Mouse (Mus musculus): ENCODE measurements around the gene Zbtb4. TPM values are rescaled to one million over a fixed set of nuclear protein-coding genes. Genes with fewer than 3 reads are reported as not detected.
A peak's percentile ranks its signal among the peaks of the same experiment; 100 is the strongest.

The Zbtb4 gene
- polyA plus RNA-seq, 1 experiment from 2014 or later, result 2.1 TPM

DNA sequence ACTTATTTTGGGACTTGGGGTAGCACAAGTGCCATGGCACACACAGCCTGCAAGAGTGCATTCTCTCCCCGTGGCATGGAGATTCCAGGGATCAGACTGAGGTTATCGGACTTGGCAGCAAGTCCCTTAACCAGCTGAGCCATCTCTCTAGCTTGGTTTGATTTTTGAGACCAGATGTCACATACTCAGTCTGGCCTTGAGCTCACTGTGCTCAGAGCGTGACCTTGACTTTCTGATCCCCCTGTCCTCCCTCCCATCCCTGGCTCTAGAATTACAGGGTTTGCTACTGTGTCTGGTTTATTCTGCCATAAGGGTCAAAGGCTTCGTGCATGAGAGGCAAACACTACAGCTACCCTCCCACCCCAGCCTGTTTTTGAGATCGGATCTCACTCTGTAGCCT is 23.7 kb downstream of the Zbtb4 start:
- Histone ChIP-seq H3K9ac (no peak overlapping the region), H3K36me3 (no peaks in the 10 kb centered on the region), H3K9me3 (no peaks in the 10 kb centered on the region), H3K4me3 (no peak overlapping the region), H3K27ac (no peak overlapping the region), H3K4me2 (replicated peaks) (no peak overlapping the region), H3K27me3 (peaks cover 8% of the 10 kb centered on the region), H3K4me1 (no peaks in the 10 kb centered on the region)
- WGBS, result 47% methylated on average over 5 of the region's 5 CpGs
- no peak for ATAC-seq (ENCODE audit: insufficient number of reproducible peaks, insufficient read depth, low FRiP score, low TSS enrichment)

DNA sequence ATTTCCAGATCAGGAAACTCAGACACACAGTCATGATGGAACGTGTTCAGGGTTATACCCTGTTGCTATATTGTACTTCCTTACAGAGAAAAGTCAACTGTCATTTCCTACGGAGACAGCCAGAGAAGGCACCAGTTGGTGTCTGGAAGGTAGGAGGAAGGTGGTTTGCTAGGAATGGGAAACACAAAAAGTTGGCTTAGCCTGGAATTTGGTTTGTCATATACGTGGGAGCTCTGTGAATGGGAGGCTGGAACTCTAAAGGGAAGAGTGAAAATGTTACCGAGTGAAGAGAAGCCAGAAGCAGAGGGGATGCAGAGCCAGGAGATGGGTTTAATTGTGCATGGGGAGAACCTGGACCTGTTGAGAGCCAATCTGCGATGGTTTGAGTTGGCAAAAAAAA is 25.7 kb downstream of the Zbtb4 start:
- no peak for ATAC-seq (ENCODE audit: insufficient number of reproducible peaks, insufficient read depth, low FRiP score, low TSS enrichment)
- WGBS, result 72% methylated on average over 5 of the region's 5 CpGs

DNA sequence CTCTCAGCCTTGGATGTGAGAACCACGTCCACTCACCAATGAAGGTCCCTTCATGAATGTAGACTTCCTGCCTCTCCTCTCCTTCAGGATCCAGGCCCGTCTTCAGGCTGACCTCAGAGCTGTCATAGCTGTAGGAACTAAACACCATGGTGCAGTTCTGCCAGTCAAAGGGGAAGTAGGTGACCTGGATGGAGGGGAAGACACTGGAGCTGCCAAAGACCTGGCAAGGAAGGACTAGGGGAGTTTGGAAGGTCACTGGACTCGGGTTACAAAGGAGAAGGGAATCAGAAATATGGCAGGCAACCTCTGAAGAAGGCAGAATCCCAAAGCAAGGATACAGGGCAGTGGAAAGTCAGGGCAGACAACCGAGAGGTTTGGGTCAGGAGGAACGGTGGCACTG is 27.7 kb downstream of the Zbtb4 start:
- no peak overlapping the region for H3K4me3 ChIP-seq
- H3K9me3 ChIP-seq, result no peaks in the 10 kb centered on the region
- 0 out of 2 replicates have a peak, but pooled peaks cover 5% of the 10 kb centered on the region for H3K4me1 ChIP-seq
- no peak overlapping the region for H3K27ac ChIP-seq
- H3K9ac ChIP-seq, result no peak overlapping the region
- H3K36me3 ChIP-seq, result no peaks in the 10 kb centered on the region
- no peak overlapping the region for H3K4me2 ChIP-seq (replicated peaks)
- peaks cover 36% of the 10 kb centered on the region for H3K27me3 ChIP-seq
- WGBS, result 57% methylated on average over 5 of the region's 5 CpGs
- no peak for ATAC-seq (ENCODE audit: insufficient number of reproducible peaks, insufficient read depth, low FRiP score, low TSS enrichment)

More for the DNA sequence above, 25.7 kb downstream of the Zbtb4 start:
- Histone ChIP-seq H3K4me2 (replicated peaks) (no peak overlapping the region), H3K4me3 (no peak overlapping the region), H3K36me3 (no peaks in the 10 kb centered on the region), H3K4me1 (0 out of 2 replicates have a peak, but pooled peaks cover 5% of the 10 kb centered on the region), H3K9me3 (no peaks in the 10 kb centered on the region), H3K27me3 (peaks cover 16% of the 10 kb centered on the region), H3K27ac (no peak overlapping the region), H3K9ac (no peak overlapping the region)

DNA sequence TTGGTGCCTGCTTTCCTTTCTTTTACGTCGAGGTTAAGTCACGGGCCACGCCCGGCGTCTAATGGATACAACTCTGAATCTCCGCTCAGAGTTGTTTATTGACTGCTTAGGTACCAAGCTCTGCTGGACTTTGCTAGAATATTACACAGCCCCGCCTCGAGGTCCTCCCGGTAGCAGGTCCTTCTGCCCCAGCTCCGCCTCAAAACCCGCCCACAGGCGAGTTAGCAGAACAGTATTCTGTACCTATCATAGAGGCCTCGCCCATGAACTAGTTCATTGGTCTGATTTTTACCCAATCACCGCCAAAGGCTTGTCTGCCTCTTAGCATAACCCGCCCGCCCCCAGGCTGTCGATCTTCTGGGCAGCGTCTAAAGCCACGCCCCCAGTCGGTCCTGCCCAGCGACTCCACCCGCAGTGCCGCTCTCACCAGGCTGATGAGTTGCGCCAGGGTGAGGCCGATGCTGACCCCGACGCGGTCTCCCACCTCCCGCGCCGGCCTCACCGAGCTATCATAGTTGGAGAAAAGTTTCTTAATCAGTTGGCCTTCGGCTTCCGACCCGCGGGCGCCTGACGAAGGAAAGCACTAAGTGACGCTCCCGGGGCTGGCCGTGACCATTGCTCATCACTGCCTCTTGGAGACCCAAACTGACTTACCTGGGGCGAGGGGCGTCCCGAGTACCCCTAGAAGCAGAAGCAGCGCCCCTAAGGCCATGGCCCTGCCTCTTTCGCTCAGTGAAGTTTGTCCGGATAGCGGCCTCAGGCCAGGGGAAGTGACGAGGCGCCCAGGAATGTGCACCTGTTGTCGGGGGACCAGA is 29.7 kb downstream of the Zbtb4 start, which contains the start of gene Chrnb1:
Gene Chrnb1, minus strand, starts transcription at position 776 of the 815 bp plus-strand sequence.
- Histone ChIP-seq H3K27ac (peak within 1 kb of the TSS; percentile 38; the same call in 1 of the 2 replicates), H3K36me3 (no peaks in the 10 kb centered on the region), H3K9ac (peak within 1 kb of the TSS; percentile 48), H3K27me3 (peaks cover 41% of the 10 kb centered on the region), H3K4me1 (peaks cover 16% of the 10 kb centered on the region), H3K9me3 (no peaks in the 10 kb centered on the region), H3K4me3 (peak within 1 kb of the TSS; percentile 43), H3K4me2 (replicated peaks) (peak within 1 kb of the TSS; percentile 87)
- 2% methylated on average over 52 of the region's 52 CpGs for WGBS
- peak; percentile 92 for ATAC-seq (ENCODE audit: insufficient number of reproducible peaks, insufficient read depth, low FRiP score, low TSS enrichment)

DNA sequence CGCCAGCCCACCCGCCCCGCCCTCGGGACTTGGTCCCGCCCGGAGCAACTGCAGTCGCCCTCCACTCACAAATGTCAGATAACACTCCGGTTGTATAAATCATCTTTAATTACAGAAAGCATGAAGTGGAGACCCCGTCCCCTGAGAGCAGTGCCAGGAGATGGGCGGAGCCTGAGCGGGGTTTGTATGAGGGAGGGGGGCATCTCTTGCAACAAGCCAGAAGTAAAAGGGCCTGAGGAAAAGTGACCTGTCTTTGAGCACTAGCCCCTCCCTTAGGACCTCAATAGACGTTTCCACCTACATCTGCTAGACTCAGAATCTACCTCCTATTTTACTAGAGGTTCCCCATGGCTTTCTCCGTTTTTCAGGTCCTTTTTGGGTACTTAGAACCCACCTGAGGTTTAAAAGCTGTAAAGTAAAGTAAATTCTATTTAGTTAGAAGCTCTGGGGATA is 30.3 kb downstream of the Zbtb4 start:
- 3% methylated on average over 13 of the region's 13 CpGs for WGBS
- Histone ChIP-seq H3K4me2 (replicated peaks) (peak overlapping the region; percentile 87), H3K27me3 (peaks cover 41% of the 10 kb centered on the region)

DNA sequence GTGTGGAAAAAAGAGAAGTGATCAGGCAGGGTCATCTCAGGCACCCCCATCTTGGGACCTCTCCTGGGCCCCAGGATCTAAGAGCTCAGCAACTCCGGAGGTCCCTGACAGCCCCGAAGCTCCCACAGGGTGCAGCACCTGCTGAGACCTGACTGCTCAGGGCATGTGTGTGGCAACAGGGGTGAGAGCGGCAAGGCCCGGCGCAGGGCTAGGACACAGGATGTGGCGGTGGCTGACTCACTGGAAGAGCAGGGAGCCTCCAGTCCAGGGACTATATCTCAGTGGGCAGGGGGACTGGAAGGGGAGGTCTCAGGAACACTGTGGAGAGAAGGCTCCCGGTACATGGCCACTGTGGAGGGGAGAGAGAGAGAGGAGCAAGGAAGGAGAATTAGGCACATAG is 32.2 kb downstream of the Zbtb4 start:
- Histone ChIP-seq H3K9ac (no peak overlapping the region), H3K27ac (no peak overlapping the region), H3K36me3 (no peaks in the 10 kb centered on the region), H3K4me3 (no peak overlapping the region), H3K27me3 (peaks cover 60% of the 10 kb centered on the region), H3K9me3 (no peaks in the 10 kb centered on the region), H3K4me2 (replicated peaks) (no peak overlapping the region), H3K4me1 (peaks cover 34% of the 10 kb centered on the region)
- ATAC-seq (ENCODE audit: insufficient number of reproducible peaks, insufficient read depth, low FRiP score, low TSS enrichment), result no peak
- WGBS, result 68% methylated on average over 7 of the region's 7 CpGs

More for the DNA sequence above, 30.3 kb downstream of the Zbtb4 start:
- Histone ChIP-seq H3K9me3 (no peaks in the 10 kb centered on the region), H3K4me1 (peaks cover 19% of the 10 kb centered on the region), H3K9ac (peak overlapping the region; percentile 48), H3K4me3 (peak overlapping the region; percentile 43), H3K36me3 (no peaks in the 10 kb centered on the region), H3K27ac (no peak overlapping the region)
- no peak for ATAC-seq (ENCODE audit: insufficient number of reproducible peaks, insufficient read depth, low FRiP score, low TSS enrichment)

DNA sequence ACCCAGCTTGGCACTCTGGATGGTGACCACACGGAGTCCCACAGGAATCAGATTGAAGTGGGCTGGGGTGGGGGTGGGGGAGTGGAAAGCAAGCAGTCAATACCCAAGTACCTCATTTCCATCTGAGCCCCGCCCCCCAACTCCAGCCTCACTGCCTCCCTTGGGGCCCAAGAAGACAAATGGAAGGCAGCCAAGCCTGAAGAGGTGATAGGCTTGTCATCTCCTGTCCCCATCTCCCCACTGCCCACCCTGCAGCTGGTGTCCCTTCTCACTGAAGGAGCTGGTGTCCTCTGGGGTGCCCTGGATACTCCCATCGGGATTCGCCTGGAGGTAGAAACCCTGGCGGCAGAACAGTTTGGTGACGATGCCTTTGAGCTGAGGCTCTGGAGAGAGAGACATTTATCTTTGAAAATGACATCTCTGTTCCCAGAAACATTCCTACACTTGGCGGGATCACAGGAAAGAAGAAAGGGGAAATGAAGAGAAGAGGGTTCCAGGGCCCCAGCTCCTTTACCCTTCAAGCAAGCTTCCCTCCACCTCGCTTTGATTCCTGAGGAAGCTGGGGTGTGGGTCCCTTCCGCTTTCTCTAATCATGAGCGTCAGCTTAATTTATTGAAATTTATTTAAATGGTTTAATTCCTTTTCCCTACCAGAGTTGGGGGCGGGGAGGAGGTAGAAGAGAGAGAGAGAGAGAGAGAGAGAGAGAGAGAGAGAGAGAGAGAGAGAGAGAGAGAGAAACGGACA is 33.9 kb downstream of the Zbtb4 start:
- Histone ChIP-seq H3K27me3 (peaks cover 67% of the 10 kb centered on the region), H3K4me3 (peak overlapping the region; percentile 57), H3K36me3 (no peaks in the 10 kb centered on the region), H3K9me3 (no peaks in the 10 kb centered on the region), H3K27ac (peak overlapping the region; percentile 83; the same call in 1 of the 2 replicates), H3K9ac (no peak overlapping the region; the same call in 1 of the 2 replicates), H3K4me1 (peaks cover 50% of the 10 kb centered on the region), H3K4me2 (replicated peaks) (peak overlapping the region; percentile 90)
- no peak for ATAC-seq (ENCODE audit: insufficient number of reproducible peaks, insufficient read depth, low FRiP score, low TSS enrichment)
- 23% methylated on average over 11 of the region's 12 CpGs for WGBS

DNA sequence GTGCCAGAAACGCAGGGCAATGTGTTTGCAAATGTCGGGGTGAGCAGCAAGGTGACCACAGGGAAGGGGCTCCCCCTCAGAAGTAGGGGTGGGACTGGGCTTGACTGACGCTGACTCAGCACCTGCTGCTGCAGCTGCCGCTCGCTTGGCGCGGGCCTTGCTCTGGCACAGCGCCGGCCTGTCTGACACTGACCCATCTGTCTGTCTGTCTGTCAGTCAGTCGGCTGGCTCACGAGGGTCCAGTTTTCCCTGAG is 34.4 kb downstream of the Zbtb4 start:
- H3K36me3 ChIP-seq, result no peaks in the 10 kb centered on the region
- peaks cover 55% of the 10 kb centered on the region for H3K4me1 ChIP-seq
- 0 out of 2 replicates have a peak, but pooled peaks have one; percentile 23 for ATAC-seq (ENCODE audit: insufficient number of reproducible peaks, insufficient read depth, low FRiP score, low TSS enrichment)
- peak overlapping the region; percentile 68 for H3K9ac ChIP-seq
- no peaks in the 10 kb centered on the region for H3K9me3 ChIP-seq
- peak overlapping the region; percentile 83 for H3K27ac ChIP-seq
- peak overlapping the region; percentile 57 for H3K4me3 ChIP-seq
- H3K4me2 ChIP-seq (replicated peaks), result peak overlapping the region; percentile 90
- 0% methylated on average over 11 of the region's 11 CpGs for WGBS
- H3K27me3 ChIP-seq, result peaks cover 72% of the 10 kb centered on the region

DNA sequence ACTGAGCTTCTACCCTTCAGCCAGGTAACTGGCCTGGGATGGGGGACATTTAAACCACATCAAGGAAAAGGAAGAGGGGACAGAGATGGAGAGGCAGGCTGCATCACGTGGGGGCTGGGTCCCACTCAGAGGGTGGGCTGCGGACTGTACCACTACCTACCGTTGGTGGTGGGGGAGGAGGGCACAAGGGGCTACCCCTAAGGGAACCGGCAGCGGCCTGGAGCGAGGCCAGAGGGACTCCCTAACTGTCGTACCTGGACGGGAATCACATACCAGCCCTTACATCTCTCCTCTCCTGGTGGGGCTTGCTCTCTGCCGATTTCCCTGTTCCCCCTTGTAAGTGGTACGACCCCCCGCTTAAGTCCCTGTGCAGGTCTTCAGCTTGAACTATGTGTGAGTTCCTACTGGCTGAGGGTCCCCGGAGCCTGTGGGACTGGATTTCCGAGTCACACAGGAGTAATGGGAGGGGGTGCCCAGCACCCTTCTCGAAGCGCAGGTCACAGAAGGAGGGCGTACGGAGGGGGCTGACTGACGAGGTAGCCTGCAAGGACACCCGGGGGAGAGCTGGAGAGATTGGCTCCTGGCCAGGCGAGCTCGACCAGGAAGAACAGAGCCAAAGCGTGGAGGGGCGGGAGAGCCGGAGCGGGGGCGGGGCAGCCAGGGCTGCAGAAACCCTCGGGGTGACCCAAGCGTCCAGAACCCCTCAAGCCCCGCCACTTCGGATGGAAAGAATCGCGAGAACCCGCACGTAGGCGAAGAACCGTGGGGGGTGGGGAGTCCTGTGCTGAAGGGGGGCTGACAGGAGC is 34.9 kb downstream of the Zbtb4 start:
- H3K27ac ChIP-seq, result peak overlapping the region; percentile 83
- no peaks in the 10 kb centered on the region for H3K36me3 ChIP-seq
- peaks cover 54% of the 10 kb centered on the region for H3K4me1 ChIP-seq
- H3K27me3 ChIP-seq, result peaks cover 77% of the 10 kb centered on the region
- no peaks in the 10 kb centered on the region for H3K9me3 ChIP-seq
- ATAC-seq (ENCODE audit: insufficient number of reproducible peaks, insufficient read depth, low FRiP score, low TSS enrichment), result peak; percentile 74
- H3K4me3 ChIP-seq, result peak overlapping the region; percentile 57
- under 1% methylated on average over 36 of the region's 36 CpGs for WGBS
- peak overlapping the region; percentile 90 for H3K4me2 ChIP-seq (replicated peaks)
- peak overlapping the region; percentile 68 for H3K9ac ChIP-seq

DNA sequence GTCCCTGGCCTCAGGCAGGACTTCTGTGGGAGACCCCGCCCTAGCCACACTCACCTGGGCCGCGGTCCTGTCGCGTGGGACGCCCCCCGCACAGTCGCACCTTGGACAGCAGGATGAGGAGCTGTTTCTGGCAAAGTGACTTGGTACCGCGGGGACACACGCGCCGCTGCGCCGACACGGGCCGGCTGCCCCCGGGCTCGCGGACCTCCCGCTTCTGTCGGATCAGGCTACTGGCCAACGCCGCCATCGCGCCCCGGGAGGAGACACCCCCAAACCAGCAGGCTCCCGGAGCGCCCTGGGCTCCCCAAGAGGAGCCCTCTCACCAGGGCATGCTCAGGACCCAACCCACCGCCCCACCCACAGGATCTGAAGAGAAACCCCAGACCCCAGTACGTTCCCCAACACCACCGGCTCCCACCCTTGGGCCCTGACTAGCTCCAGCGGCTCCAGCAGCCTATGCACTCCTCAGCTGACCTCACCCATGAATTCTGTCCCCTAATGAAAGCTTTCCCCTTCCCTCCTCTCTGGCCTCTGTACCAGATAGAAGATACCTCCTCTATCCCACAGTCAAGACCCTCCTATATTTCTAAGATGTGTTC is 35.8 kb downstream of the Zbtb4 start, which contains the start of gene Fgf11:
Gene Fgf11, minus strand, starts transcription at position 479 of the 599 bp plus-strand sequence.
- under 1% methylated on average over 33 of the region's 33 CpGs for WGBS

DNA sequence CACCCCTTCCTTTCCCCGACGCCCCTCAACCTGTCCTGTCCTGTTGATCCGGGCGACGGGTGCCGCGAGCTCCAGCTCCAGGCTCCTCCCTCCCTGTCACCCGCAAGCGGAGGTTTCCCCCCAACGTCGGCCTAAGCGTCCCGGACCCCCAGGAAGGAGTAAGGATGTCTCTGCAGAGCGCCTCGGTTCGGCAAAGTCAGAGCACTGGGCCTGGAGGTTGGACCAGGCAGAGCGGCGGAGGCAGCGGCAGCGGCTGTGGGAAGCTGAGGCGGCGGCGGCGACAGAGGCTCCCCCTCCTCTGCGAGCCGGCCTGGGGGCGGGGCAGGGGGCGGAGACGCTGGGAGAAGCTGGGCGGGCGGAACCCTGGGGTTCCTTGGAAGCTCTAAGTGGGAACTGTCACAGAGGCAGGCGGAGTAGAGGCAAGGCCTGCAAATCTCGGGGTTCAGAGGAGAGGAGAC is 37.0 kb downstream of the Zbtb4 start:
- 1% methylated on average over 33 of the region's 33 CpGs for WGBS
- H3K4me1 ChIP-seq, result peaks cover 50% of the 10 kb centered on the region
- peak overlapping the region; percentile 62 for H3K9ac ChIP-seq
- H3K27me3 ChIP-seq, result peaks cover 68% of the 10 kb centered on the region
- H3K4me2 ChIP-seq (replicated peaks), result peak overlapping the region; percentile 90
- no peaks in the 10 kb centered on the region for H3K9me3 ChIP-seq
- ATAC-seq (ENCODE audit: insufficient number of reproducible peaks, insufficient read depth, low FRiP score, low TSS enrichment), result no peak
- no peaks in the 10 kb centered on the region for H3K36me3 ChIP-seq
- H3K27ac ChIP-seq, result no peak overlapping the region
- H3K4me3 ChIP-seq, result peak overlapping the region; percentile 57

More for the DNA sequence above, 35.8 kb downstream of the Zbtb4 start, which contains the start of gene Fgf11:
- Histone ChIP-seq H3K27ac (peak within 1 kb of the TSS; percentile 83), H3K27me3 (peaks cover 78% of the 10 kb centered on the region), H3K4me1 (peaks cover 50% of the 10 kb centered on the region), H3K4me3 (peak within 1 kb of the TSS; percentile 57), H3K9ac (peak within 1 kb of the TSS; percentile 68), H3K4me2 (replicated peaks) (peak within 1 kb of the TSS; percentile 90), H3K36me3 (no peaks in the 10 kb centered on the region), H3K9me3 (no peaks in the 10 kb centered on the region)
- no peak for ATAC-seq (ENCODE audit: insufficient number of reproducible peaks, insufficient read depth, low FRiP score, low TSS enrichment)

All from embryonic facial prominence, embryonic 12.5 days (tissue).